Mouse (Mus musculus): ENCODE measurements around the gene Dazap2.
"Not testable (repeated sequence)": the region's sequence is repeated elsewhere in the genome, so short reads cannot be mapped to it uniquely, and the experiment has no call there.

Dazap2 gene

DNA sequence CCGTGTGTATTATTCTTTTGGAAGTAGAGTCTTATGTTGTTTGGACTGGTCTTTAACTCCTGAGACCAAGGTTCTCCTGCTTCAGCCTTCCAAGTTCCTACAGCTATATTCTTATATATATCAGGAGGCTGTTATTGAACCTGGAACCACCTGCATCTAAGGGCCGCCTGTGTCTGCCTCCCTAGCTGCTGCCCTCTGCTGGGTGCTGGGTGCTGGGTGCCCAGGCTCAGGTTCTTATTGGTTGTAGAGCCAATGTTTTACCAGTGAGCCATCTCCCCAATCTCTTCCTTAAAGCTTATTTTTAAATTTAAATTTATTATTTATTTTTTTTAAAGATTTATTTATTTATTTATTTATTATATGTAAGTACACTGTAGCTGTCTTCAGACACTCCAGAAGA, 2.7 kb upstream of the Dazap2 start:
- DNase-seq, result peak; percentile 73

DNA sequence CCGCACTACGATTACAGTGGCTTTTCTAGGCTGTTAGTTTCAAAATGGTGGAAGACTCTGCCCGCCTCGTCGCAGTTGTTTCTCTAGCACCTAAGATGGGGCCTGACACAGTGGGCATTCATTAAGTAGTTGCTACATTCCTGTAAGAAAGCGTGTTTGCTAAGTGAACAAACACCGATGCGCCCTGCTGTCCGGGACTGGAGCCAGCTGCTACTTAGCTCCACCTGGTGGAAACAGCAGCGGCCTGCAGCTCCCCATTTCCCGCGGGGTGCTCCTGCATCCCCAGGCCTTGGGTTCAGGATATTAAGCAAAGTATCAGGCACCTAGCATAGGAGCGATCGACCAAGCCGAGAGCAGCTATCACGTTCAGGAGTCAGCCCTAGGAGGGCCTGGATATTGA, 1.6 kb upstream of the Dazap2 start:
- peak; percentile 79 for DNase-seq

DNA sequence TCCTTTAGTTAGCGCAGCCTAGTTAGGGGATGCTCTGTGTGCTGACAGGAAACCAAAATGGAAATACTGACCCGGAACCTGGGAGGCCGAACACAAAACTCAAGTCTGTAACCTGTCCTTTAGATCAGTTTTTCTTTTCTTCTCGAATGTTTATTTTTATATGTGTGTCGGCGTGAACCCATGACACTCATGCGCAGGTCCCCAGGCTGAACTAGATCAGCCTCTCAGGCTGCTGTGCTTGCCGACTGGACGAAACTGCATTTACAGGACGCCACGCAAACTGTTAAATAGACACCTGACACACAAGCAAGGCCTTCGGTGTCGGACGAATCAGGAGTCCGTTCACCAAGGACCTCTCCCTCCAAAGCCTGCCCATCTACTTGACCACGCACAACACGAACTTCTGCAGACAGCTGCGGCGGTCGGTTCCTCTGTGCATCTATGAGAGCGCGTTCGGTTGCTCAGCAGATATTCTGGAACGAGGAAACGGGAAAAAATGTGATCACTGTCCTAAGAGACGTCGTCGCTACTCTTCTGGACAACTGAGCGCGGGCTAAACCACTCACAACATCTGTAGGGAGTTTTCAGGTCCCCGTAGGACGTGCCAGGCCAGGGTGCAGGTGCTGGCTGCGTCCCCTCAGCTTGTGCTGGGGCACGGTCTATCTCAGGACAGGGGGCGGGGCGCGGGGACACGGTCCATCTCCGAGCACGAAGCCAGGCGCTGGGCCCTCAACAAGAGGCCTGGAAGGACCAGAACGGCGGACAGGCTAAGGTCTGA, 742 bp upstream of the Dazap2 start:
- DNase-seq, result no peak

DNA sequence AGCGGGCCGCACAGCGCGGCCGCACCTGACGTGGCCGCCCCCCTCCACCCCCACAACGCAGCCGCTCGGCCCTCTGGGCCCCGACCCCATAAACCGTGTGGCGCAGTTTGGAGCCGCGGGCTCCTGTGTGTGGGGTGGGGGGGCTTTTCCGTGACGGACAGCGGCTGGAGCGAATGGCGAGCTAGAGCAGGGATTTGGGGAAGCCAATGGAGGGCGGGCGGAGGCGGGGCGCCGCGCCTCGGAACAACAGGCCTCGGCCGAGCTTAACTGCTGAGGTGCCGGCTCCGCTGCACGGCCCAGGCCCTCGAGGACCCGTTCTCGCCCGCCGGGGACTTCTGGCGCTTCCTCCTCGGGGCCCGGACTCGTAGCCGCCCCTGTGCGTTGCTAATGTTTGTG, 674 bp downstream of the Dazap2 start:
- peak; percentile 92 for DNase-seq

DNA sequence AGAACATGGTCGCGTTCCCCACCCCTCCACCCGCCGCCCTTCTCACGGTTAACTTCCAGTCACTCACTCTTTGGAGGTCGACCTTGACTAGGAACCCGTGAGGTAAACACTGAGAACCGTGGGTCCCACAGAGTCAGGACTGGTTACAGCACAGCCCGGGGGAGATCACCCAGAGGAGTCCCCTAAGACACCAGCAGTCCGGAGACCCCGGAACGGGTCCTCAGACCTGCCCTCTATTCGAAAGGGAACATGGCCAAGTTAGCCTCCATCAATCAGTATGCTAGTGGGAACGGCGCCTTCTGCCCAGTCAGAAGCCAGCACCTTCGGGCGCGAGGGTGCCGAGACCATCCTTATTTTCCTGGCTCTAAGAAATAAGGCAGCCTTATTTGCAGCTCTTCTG, 1.1 kb downstream of the Dazap2 start:
- DNase-seq, result no peak

DNA sequence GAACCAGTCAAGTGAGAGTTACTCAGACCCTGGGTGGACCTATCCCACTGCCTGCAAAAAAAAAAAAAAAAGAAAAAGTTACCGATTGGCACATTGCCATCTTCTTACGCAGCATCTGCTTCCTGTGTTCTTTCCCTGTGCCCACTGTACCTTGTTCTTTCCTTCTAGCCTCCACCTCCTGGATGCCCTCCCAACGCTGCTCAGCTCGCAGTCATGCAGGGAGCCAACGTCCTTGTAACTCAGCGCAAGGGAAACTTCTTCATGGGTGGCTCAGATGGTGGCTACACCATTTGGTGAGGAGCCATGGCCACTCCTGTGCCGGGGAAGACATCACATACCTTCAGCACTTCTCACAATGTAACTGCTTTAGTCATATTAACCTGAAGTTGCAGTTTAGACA, 4.1 kb downstream of the Dazap2 start:
- DNase-seq, result no peak

DNA sequence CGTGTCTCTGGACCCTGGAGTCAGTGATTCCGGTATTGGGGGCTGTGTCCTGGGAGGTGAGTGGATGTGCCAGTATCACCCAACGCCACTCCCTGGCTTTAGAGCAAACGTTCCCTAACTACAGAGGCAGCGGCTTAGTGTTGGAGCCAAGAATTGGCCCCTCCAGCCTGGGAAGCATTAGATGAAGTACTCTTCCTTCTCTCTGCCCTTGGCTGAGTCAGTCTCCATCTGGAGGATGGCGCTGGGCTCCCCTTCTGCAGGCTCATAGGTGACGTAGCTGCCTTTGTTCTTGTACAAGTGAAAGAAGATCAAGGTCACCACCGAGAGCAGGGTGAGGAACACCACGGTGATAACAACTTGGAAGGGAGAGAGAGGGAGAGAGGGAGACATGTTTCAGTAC, 6.5 kb downstream of the Dazap2 start:
- DNase-seq, result not testable (repeated sequence)

DNA sequence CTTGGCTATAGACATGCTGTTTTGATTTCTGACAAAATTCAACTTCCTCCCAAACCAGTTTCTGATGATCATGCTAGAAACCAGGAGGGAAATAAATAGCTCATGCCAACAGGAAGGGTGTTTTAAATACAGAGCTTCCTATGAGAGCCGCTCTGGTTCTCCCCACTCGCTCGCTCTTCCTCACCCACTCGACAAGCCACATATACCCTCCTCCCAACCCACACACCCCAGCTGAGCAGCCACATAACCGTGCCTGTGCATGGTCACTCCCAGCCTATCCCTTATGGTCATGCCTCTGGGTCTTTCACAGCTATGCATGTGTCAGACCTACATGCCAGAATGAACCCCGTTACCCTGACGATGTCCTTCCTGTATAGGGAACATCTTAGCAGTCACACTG, 7.0 kb downstream of the Dazap2 start:
- no peak for DNase-seq

DNA sequence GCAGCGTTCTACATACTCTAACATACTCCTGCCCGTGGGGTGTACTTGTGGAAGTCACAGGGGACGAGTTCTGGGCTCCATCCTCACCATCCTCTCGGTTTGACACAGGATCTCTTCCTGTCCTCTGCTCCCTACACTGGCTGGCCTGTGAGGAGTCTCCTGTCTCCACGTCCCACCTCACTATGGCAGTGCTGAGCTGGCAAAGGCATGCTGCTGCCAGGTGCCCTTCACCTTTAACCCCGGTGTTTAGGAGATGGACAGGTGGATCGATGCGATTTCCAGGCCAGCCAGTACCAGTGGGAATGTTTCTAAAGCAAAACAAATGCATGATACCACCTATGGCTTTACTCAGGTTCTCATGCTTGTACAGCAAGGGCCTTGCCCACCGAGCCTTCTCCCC, 8.6 kb downstream of the Dazap2 start:
- DNase-seq, result no peak

DNA sequence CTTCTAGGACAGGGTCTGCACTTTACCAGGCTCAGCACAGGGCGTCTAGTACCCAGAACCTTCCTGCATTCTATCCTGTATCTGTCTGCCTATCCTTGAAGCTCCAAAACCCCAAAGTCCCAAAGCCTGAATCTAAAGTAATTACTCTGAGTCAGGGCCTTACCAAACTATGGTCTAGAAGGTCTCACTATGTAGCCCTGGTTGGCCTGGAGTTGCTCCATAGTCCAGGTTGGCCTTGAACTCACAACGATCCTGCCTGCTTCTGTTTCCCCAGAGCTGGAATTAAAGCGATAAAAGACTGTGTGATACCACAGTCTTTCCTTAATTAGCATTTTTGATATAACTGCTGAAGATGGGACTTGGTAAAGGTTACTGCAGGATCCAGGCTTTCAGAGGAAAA, 9.3 kb downstream of the Dazap2 start:
- DNase-seq, result no peak

DNA sequence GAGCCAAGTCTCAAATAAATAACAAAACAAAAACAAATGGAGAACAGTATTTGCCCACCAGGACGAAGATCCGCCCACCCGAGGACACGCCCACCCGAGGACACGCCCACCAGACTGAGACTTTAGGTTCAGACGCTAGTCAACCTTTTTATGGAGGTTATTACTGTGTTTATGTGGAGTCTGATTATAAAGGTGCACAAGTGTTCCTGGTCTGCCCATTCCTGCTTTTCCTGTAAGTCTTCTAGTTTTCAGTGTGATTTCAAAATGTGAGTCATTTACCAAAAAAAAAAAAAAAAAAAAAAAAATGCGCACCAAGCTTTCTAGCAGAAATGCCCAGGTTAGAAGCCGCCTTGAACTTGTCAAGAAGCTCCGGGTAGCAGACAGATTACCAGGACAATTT, 12.1 kb downstream of the Dazap2 start:
- DNase-seq, result no peak

DNA sequence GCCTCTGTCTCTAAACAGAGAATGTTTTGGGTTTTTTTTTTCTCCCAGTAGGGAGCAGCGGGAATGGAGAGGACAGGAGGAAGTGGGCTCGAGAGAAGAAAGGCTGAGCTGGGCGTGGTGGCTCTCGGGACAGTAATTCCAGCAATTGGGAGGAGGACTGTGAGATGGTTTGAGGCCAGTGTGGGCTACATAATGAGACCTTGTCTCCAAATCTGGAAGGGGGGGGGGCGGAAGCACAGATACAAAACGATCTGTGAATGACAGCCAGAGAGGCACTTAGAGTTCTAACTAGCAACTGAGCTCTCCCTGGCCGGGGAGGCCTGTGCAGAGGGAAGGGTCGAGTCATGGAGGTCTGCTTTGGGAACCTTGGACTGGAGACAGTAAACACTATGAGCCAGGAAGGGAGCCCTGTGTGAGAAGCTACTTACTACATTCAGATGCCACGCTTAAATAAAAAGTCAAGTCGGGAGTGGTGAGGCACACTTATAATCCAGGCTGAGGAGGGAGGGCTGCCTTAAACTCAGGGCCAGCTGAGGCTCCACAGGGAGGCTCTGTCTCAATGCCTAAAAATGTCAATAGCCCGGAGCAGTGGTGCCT, 12.7 kb downstream of the Dazap2 start:
- DNase-seq, result no peak

DNA sequence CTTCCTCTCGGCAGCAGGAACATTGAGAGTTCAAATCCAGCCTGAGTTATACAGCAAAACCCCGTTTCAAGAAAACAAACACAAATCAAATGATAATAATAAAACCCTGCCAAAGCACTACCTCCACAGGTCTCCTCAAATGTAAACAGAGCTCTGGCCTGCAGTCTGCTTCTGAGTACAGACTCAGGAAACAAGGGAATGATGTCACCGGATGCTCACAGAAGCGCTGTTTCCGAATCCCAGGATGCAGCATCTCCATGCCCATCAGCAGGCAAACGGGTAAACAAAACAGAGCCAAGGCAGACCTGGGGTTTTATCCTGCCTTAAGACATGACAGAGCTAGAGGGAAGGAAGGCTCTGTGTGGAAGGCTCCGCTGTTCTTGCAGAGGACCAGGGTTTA, 13.6 kb downstream of the Dazap2 start:
- DNase-seq, result no peak

DNA sequence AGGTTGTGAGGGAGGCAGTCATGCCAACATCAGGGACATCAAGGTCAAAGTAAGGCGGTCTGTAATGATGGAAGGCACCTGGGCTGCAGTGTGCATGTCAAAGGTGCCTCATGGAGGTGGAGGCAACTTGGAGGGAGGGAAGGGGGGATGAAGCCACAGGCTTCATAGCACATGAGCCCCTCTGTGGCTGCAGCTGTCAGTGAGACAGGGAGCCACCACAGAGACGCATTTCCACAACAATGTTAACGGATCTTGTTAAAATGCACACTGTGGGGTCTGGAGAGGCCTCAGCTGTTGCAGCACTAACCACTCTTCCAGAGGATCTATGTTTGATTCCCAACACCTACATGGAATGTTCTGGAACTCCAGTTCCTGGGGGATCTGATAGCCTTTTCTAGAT, 15.0 kb downstream of the Dazap2 start:
- DNase-seq, result no peak

DNA sequence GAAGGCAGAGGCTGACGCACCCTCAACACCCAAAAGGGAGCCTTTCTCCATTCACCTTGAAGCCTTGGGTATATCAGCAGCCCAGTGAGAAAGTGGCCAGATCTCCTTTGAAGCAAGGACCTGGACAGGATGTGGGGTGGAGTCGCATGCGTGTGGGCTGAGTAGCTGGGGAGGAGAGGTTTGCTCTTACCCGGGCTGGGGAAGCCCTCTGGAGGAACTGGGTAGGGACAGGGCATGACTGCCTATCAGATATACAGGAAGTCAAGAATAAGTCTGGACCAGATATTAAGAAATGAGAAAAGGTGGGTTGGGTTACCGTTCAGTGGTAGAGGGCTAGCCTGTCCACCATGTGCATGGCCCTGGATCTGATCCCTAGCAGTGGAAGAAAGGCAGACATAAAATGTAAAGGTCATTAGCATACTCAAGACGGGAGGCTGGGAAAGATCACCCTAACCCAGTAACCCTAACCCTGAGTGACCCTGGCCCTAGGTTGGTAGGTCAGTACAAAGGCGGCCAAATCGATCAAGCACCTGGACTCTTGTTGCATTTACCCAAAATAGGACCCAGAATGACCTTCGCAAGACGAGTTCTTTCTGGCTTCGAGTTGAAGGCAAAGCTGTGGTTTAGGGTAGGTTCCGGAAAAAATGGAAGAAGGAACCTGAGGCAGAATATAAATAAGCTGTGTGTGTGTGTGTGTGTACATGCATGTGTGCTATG, 16.5 kb downstream of the Dazap2 start:
- no peak for DNase-seq

DNA sequence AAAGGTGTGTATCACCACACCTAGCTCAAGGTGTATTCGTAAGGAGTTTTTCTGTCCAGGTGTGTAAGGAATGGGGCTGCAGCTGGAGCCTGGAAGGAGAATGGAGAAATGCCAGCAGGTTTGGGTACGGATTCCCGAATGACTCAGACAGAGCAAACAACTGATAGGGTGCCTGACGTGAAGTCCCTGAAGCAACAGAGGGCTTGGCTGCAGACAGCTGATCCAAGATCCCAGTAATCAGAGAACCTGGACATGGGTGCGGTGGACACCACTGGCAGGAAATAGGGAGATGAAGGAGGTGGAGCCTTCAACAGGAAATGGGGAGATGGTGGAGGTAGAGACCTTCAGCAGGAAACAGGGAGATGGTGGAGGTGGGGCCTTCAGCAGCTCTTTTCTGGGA, 17.2 kb downstream of the Dazap2 start:
- DNase-seq, result no peak

DNA sequence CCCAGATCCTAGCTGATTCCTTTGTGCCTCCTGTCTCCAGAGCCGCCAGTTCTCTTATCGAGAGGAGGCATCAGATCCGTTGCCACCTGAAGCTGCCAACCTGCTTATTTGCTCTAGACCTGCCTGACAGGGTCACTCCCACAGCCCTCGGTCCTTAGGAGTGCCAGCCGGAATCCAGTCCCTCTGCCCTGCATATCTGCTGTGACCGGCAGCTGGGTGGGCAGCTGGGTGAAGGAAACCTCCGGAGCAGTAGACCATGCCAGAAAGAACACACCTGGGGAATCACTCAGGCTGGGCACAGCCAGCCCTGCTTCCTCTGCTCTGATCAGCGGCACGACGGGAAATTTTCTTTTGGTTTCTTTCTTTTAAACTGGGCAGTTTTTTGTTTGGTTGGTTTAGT, 18.2 kb downstream of the Dazap2 start:
- DNase-seq, result no peak

DNA sequence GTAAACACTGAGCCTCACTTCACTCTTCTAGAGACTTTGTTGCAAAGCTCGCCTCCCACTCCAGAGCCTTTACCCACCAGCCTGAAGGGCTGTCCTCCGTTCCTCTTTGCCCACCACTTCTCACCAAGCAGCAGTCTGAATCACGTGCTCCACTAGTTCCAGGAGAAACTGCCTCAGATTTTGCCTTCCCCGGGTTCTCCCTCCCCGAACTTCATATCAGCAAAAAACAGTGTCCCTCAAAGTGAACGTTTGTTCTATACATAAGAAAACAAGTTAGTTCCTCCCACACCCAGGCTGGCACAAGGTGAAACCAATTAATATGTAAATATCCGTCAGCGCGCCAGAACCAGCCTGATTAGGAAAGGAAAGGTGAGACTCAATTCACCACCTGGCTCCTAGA, 20.1 kb downstream of the Dazap2 start:
- DNase-seq, result no peak

DNA sequence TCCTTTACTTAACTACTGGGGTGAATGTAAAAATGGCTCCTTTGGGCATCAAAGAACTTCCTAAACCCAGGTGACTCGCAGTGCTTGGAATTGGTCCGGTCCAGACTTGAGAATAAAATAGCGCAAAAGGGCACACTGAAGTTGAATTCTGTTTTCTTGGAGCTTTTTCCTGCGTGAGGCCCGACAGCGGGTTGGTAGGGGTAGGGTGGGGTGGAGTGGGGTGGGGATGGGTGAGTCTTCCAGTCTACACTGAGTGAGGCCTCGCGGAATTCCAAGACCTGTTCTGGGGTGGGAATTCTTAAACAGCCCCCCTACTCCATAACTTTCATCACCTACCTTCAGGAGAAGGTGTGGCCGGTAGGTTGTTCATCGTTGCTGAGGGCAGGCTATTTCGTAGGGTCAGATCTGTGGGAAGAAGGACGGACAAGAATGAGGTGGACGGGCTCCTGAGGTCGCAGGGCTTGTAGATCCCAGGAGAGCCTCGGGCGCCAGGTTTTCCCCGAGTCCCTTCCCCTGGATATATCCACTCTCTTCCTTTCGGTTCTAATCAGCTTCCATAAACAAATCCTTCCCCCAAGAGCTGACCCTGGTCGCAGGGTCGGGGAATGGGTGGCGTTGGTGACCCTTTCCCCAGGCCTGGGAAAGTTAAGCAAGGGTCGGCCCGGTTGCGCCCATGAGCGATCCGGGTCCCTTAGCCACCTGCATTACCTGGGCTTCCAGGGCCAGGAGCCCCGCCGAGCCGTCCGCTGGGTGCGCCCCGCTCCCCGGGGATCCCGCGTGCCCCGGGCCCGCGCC, 20.9 kb downstream of the Dazap2 start:
- no peak for DNase-seq

DNA sequence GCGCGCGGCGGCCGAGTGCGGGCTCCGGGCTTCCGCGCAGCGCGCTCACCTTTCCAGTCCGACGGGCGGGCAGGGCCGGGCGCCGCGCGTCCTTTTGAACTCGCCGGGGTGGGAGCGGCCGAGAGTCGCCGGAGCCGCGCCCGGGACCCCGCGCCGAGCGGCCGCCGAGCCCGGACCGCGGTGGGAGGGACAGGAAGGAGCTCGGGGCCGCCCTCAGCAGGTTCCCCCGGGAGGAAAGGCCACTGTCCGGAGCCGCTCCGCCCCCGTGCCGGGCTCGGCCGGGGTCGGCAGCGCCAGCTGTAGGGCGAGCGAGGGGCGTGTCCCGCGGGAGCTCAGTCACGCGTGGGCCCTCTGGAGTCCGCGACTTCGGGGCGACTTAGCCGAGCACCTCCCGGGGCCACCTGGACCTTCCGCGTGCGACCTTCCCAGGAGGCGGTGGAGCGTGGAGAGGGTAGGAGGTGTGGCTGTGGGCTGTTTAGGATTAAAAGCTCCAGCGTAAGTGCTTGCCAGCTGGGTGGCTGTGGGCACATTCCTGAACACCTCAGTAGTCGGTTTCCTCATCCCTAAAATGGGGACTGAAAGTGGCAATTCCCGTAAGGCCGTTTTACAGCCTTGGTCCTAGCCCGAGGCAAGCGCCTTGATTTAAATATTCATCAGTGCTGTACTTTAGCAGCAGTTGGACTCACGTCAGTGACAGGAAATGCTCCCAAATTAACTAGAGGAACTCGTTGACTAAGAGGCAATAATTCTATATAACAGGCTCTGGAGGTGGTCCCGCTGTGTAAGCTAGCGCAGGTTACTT, 21.8 kb downstream of the Dazap2 start, which contains the start of gene Smagp:
TSS of gene Smagp (minus strand) at position 241 of the 802 bp plus-strand sequence.
- no peak for DNase-seq

DNA sequence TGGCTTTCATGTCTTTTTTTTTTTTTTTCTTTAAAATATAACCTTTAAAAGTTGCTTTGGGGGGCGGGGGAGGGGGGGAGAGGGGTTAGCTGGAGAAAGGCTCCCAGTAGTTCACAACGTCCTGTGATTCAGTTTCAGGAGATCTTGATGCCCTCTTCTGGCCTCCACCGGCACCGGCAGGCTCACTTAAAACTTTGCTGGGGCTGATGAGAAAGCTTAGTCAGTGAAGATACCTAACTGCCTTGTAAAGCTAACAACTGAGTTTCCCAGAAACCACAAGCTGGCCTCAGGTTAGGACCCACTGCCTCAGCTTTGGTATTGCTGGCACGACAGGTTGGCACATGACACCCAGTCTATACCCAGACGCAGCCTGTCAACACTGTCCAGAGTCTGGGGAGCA, 22.5 kb downstream of the Dazap2 start:
- peak; percentile 64 for DNase-seq

DNA sequence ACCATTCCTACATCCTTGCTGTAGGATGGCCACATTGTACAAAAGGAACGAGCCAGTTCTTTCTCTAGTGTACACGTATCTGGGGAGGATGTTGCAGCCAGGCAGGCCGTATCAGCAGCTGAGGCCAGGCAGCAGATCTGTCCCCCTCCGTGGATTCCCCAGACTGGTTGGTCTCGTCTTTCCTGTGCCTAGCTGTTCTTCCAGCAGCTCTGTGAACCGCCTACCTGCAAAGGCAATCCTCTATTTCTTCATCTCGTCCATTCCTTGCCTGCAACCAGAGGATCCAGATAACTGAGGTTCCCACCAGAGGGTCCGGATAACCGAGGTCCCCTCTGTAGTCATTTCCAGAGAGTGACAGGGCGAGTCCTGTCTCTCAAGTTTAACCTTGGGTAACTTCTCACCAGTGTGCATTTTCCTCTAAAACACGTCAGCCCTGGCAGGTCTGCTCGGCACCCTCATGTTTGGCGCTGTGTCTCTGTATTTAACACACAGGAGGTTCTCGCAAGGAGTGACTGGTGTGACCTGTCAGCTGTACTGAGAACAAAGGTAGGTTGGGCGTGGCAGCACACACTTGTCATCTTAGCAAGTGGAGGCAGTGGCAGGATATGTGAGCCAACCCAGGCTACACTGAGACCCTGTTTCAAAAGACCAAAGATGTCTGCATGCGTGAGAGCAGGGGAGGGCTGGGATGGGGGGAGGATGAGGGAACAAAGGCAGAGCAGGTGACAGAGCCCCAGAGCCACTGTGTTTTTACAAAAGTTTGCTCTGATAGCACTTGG, 25.0 kb downstream of the Dazap2 start:
- DNase-seq, result no peak

Data from thymus, postnatal 14 days (tissue).